Mouse (Mus musculus) left cerebral cortex, postnatal 14 days (tissue): ENCODE data around the gene Cntn4. TPM values are rescaled to one million over a fixed set of nuclear protein-coding genes. Genes with fewer than 3 reads are reported as not detected.

Experiments used
- DNase-seq, 2 experiments: peaks; one replicate each; pipeline ENCODE4 v3.0.0; 2021 to 2022; ENCODE audit warnings: low spot score in 2 of 2, mixed read lengths in 1 of 2
- intact Hi-C: fragments of 180-260 bp; cut with DNase I; formaldehyde crosslinking; loops from one replicate; pipeline ENCODE4 v1.15.1; 2025
- total RNA-seq, 2 experiments: library from RNA; stranded (reverse); gene quantifications; 2 replicates each; pipeline ENCODE4 v1.2.3; 2021

The Cntn4 gene
- total RNA-seq, 2 experiments from 2014 or later = 41.1 to 51.9 TPM

GRCm38 (mm10) chr6:106426615-106427014 lies 749.2 kb downstream of the Cntn4 start:
- intact Hi-C loops = no loop called here
- DNase-seq = no peak

- peak; percentile 48 to 52 for DNase-seq
- intact Hi-C loops = no loop called here
Measured at GRCm38 (mm10) chr6:106431466-106431865, 754.0 kb downstream of the Cntn4 start.

- no peak for DNase-seq
- intact Hi-C loops = no loop called here
Measured at GRCm38 (mm10) chr6:106440786-106441185, 763.3 kb downstream of the Cntn4 start.

- intact Hi-C loops = no loop called here
- no peak for DNase-seq
Measured at GRCm38 (mm10) chr6:106441246-106441645, 763.8 kb downstream of the Cntn4 start.

GRCm38 (mm10) chr6:106454131-106454838 lies 776.8 kb downstream of the Cntn4 start:
- intact Hi-C loops = no loop called here
- no peak for DNase-seq

- intact Hi-C loops = no loop called here
- DNase-seq = no peak
Measured at GRCm38 (mm10) chr6:106455616-106456015, 778.2 kb downstream of the Cntn4 start.

- no peak for DNase-seq
- intact Hi-C loops = no loop called here
Measured at GRCm38 (mm10) chr6:106458166-106458565, 780.7 kb downstream of the Cntn4 start.

- intact Hi-C loops = no loop called here
- peak in 1 of 2 experiments; percentile 9 for DNase-seq
Measured at GRCm38 (mm10) chr6:106462403-106462802, 784.9 kb downstream of the Cntn4 start.

GRCm38 (mm10) chr6:106463857-106464256 lies 786.4 kb downstream of the Cntn4 start:
- DNase-seq = no peak
- intact Hi-C loops = no loop called here

- intact Hi-C loops = no loop called here
- DNase-seq = no peak
Measured at GRCm38 (mm10) chr6:106465766-106466165, 788.3 kb downstream of the Cntn4 start.

- intact Hi-C loops = no loop called here
- DNase-seq = no peak
Measured at GRCm38 (mm10) chr6:106466267-106467029, 789.0 kb downstream of the Cntn4 start.

- intact Hi-C loops = no loop called here
- DNase-seq = no peak
Measured at GRCm38 (mm10) chr6:106471840-106472608, 794.6 kb downstream of the Cntn4 start.

GRCm38 (mm10) chr6:106473871-106474270 lies 796.4 kb downstream of the Cntn4 start:
- intact Hi-C loops = no loop called here
- DNase-seq = peak in 1 of 2 experiments; percentile 37

GRCm38 (mm10) chr6:106481533-106481932 lies 804.1 kb downstream of the Cntn4 start:
- DNase-seq = no peak
- intact Hi-C loops = no loop called here

GRCm38 (mm10) chr6:106496303-106496702 lies 818.8 kb downstream of the Cntn4 start:
- intact Hi-C loops = no loop called here
- DNase-seq = peak in 1 of 2 experiments; percentile 28

- intact Hi-C loops = no loop called here
- DNase-seq = peak; percentile 40 to 58
Measured at GRCm38 (mm10) chr6:106499166-106499565, 821.7 kb downstream of the Cntn4 start.

- DNase-seq = peak; percentile 48 to 55
- intact Hi-C loops = no loop called here
Measured at GRCm38 (mm10) chr6:106503961-106504360, 826.5 kb downstream of the Cntn4 start.

GRCm38 (mm10) chr6:106520367-106520766 lies 842.9 kb downstream of the Cntn4 start:
- intact Hi-C loops = no loop called here
- no peak for DNase-seq

GRCm38 (mm10) chr6:106543500-106543899 lies 866.0 kb downstream of the Cntn4 start:
- DNase-seq = no peak
- intact Hi-C loops = no loop called here

GRCm38 (mm10) chr6:106561649-106562048 lies 884.2 kb downstream of the Cntn4 start:
- intact Hi-C loops = no loop called here
- no peak for DNase-seq
